Mouse (Mus musculus) c-Kit-negative CD71-positive TER-119-positive erythroid progenitor cells, embryonic 14.5 days (primary cell): Measurements from ENCODE around the gene Serf2.
"Not testable (repeated sequence)": the region's sequence is repeated elsewhere in the genome, so short reads cannot be mapped to it uniquely, and the experiment has no call there.

Source experiments
- DNase-seq: peaks from one replicate; pipeline ENCODE4 v3.0.0-alpha.2; 2013; ENCODE audit warnings: low read depth, low spot score

The Serf2 gene

DNA sequence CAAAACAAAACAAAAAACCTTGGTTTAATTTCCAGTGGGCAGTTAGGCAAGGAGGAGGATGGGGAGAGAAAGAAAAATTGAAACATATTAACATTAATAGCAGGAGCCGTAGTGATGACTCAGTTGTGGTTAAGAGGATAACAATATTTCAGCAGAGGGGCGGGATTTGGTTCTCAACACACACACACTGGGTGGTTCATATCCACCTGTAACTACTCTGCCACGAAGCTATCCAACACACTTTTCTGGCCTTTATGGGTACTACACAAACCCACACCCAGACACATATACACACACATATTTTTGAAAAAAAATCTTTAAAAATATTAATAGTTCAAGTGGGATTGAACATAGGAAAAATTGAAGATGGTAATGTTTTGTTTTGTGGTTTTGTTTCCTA is 2.0 kb upstream of the Serf2 start:
- DNase-seq: no peak

DNA sequence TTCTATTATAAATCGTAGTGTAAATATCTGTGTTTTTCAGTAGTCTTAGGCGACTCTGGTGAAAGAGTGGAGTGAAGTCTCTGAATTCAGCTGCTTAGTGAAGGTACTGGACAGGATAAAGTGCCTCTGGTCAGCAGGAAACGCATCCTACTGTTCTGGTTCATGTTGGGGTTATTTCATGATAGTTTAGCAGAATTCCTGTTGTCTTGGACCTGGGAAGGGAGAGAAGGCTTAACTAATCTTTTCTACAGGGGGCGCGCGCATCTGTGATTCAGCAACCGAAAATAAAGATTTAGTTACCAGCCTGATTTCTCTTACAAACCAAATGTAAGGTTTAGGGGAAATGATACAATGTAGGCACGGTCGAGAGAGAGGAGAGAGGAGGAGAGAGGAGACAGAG is 859 bp upstream of the Serf2 start:
- no peak for DNase-seq

DNA sequence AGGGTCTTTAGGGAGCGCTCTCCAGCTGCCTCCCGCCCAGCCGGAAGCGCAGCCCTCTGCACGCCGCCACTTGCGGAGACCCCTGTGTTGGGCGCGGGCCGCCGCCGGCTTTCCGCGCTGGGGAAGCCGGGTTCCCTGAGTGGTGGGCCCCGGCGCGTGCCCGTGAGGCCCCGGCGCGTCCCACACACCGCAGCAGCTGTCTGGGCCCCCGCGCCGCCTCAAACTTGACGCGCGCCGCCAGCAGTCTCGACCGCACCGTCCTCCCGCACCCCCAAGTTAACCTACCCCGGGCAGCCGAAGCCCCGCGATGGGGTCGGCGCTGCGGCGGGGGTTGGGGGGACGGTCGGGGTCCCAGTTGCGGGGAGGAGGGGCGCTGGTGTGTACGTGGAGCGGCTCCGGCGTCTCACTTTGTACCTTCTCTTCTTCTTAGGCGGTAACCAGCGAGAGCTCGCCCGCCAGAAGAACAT is 583 bp downstream of the Serf2 start:
- no peak for DNase-seq

DNA sequence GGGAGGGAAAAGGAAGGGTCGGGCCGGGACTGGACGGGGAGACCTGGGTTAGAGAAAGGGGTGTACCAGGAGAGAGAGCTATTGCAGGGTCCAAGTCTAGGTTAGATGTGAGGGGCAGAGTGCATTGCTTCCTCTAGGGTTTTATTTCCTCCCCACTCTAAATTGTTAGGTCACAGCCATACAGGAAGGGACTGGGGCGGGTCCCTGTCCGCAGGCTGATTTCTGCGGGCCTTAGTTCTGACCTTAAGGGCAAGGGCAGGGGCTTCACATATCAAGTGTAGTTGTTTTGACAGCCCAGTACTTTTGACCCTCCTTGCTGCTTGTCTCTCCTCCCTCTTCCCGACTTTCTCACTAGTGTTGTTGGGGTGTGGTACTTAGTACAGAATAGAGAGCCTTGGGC is 1.1 kb downstream of the Serf2 start:
- no peak for DNase-seq

DNA sequence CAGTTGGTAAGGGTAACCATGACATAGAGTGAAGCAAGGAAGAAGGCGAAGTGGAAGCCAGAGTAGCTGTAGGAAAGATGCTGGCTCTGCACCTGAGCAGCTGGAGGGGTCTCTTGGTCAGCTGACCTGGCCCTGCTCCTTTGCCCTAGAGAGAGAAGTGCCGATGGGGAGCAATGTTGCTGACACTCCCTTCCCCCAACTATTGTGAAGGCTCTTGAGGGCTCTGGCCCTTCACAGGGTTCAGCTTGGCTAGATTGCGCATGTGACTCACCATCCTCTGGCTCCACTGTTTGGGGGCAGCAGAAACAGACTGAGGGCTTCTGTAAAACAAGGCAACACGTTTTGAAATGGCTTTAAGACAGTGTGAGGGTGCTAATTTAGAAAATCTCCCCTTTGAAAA is 3.4 kb downstream of the Serf2 start:
- DNase-seq: no peak

DNA sequence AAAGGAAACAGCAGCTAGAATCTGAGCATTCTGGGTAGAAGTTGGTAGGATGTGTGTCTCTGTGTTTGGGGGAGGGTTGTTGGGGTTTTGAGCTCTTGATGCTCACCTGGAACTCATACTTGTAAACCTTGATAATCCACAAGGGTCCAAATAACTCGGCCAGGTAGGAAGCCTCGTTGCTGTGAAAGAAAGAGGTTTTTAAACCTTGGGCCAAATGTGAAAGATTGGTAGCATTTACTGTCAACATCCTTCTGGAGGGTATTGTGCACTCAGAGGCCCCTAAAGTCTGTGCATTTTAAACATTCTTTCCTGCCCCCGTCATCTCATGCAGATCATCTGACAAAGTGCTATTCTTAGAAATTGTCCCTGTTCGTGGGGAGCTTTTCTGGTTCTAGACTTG is 4.0 kb downstream of the Serf2 start, which contains the start of gene Hypk:
Gene Hypk, plus strand, starts transcription at position 301 of the 400 bp plus-strand sequence.
- no peak for DNase-seq

DNA sequence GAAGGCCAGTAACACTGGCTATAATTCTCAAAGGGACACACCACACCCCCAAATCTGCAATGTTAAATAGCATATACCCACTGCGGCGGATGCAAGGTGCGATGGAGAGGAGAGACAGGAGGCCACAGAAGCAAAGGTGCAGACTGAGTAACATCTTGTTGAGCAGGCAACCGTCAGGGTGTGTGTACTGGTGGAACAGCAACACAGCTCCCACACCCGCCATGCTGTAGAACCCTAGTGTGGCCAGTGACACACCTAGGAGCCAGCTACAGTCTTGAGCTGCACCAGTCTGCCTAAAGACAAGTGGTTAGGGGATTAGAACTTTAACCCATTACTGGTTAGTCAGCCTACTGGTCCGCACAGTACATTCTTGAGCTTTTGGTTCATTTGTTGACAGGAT is 4.9 kb downstream of the Serf2 start:
- DNase-seq: no peak

DNA sequence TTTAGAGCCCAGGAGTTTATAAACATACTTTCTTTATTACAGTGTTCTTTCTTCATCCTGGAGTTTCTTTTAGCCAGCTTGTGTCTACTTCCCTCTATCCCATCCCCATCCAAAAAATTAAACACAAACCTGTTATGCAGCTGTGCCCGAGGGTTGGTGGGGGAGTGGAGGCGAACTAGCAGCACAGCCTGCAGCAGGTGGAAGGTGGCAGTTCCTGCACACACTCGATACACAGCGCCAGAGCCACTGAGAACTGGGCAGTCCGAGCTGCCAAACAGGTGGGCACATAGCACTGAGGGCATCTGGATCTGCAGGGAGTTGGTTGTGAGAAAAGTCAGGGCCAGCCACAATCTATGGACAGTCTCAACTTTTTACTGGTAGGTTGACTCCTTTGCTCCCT is 6.5 kb downstream of the Serf2 start:
- DNase-seq: no peak

DNA sequence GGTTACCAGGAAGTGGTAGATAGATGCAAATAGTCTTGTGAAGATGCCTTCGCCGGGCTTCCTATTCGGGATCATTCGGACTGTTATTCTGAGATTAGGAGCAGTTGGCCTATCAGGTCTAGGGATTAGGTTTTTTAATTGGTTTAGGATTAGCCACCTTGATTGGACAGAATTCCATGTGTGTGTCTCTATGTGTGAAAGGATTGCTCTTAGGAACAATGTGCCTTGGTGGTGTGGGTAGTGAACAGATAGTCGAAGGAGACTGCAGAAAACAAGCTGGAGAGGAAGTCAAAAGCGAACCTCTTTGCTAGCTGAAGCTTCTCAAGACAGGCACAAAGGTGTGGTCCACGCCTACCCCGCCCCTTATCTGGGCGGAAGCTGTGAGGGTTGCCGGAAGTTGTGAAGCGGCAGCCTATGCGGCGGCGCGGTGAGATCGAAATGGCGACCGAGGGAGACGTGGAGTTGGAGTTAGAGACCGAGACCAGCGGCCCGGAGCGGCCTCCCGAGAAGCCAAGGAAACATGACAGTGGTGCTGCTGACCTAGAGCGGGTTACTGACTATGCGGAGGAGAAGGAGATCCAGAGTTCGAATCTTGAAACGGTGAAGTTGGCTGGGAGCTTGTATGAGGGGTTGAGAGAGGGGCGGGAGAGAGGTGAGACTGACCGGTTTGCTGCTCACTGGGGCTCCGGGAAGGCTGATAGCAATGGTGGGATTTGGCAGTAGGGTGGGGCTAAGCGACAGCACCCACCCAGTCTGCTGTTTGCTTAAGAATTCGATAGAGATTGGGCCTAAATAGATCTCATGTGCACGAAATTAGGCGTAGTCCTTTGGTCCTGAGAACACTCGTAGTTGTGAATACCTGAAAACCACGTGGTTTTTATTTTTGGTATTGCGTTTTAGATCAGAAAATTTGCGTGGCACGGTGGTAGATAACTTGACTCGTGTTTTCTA is 8.0 kb downstream of the Serf2 start, which contains the start of gene Serinc4:
Gene Serinc4, minus strand, starts transcription at position 90 of the 951 bp plus-strand sequence.
- peak; percentile 80 for DNase-seq

DNA sequence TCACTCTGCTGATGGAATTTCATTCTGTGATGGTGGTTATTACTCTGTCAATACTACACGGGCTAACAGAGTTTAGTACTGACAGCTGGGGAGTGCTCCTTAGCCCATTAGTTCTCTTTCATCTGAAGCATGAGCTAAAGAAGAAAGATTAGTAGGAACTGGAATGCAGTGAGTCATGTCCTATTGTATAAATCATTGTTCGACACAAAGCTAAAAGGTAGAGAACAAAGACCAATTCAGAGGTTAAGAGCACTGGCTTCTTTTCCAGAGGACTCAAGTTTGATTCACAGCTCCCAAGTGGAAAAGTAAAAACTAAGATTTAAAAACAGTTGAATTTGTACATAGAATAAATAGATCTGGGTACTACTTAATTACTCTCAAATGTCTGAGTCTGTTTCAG is 11.1 kb downstream of the Serf2 start:
- DNase-seq: no peak

DNA sequence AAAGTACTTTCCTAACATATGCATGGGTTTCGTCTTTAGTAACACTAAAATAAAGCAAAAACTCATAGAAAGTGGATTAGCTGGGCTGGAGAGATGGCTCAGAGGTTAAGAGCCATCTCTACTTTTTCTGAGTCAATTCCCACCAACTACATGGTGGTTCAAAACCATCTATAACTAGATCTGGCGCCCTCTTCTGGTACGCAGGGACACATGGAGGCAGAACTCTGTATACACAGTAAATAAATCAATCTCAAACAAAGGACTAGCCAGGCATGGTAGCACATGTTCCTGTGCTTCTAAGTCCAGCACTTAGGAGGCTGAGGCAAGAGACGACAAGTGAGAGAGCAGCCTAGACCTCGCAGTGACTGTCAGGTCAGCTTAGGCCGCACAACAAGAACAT is 20.0 kb downstream of the Serf2 start:
- DNase-seq: not testable (repeated sequence)

DNA sequence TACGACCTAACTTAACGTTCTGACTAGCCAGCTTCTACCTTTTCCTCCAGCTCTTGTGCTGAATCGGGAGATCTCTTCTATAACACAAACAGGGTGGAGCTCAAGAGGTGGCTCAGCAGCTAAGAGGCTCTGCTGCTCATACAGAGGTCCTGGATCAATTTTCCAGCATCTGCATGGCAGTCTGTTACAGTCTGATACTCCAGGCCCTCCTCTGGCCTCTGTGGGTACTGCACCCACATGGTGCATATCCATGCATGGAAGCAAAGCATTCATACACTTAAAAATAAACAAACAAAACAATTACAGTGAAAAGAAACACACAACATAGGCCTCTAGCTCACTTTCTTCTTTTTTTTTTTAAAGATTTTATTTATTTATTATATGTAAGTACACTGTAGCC is 23.8 kb downstream of the Serf2 start:
- DNase-seq: not testable (repeated sequence)

DNA sequence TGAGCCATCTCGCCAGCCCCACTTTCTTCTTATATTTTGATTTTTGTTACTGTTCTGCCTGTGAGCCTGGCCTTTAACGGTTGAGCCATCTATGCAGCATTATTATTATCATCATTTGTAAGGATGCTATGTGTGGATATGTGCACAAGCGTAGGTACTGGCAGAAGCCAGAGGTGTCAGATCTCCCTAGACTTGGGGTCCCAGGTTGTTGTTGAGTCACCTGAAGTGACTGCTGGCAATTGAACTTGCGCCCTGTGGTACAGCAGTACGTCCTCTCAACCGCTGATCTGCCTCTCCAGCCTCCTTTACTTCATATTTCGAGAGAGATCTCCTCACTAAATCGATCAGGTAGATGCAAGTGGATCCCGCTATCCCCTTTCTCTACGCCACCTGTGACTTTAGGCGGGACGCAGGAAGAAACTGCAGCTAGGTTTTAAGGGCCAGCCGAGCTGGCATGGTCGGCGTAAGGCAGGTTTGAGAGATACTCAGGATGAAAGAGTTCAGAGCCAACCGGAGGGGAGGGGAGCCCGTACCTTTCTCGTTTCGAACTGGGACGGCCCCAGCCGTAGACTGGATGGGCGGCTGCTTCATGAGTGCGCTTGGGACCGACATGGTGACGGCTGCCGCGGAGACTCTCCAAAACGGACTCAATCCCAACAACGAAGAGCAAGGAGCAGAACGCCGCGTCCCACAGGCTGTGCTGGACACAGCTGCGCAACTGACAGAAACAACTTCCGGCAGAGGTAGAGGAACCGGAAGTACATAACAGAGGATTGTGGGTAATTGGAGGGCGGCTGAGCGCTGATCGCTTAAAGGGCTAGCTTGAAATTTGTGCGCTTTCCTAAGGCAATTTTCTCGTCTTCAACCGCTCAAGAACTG is 24.5 kb downstream of the Serf2 start, which contains the start of gene Mfap1b:
Gene Mfap1b, minus strand, starts transcription at position 767 of the 879 bp plus-strand sequence.
- DNase-seq: peak; percentile 77

DNA sequence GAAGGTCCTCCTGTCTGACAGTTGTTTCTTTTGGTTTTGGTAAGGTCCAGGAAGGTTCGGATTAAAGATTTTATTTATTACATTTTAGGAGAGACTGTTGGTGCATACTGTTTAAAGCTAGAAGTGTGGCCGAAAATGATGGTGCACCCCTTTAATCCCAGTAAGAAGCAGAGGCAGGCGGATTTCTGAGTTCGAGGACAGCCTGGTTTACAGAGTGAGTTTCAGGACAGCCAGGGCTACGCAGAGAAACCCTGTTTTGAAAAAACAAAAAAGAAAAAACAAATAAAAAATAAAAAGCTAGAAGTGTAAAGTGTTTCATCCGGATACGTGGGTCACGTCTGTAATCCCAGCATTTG is 25.2 kb downstream of the Serf2 start:
- no peak for DNase-seq

DNA sequence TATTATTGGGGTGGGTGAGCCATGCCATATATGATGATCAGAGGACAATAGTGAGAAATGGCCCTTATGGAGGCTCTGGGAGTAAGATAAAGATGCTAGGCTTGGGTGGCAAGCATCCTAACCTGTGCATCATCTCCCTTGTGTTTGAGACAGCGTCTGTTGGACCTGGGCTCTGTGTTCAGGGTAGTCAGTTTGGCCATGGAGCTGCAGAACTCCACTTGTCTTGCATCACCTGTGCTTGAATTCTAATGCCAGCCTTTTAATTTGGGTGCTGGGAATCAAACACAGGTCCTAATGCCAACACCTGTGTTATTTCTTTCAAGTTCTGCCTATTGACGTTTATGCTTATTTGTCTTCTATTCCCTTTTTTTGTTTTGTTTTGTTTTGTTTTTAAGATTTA is 26.3 kb downstream of the Serf2 start:
- not testable (repeated sequence) for DNase-seq

DNA sequence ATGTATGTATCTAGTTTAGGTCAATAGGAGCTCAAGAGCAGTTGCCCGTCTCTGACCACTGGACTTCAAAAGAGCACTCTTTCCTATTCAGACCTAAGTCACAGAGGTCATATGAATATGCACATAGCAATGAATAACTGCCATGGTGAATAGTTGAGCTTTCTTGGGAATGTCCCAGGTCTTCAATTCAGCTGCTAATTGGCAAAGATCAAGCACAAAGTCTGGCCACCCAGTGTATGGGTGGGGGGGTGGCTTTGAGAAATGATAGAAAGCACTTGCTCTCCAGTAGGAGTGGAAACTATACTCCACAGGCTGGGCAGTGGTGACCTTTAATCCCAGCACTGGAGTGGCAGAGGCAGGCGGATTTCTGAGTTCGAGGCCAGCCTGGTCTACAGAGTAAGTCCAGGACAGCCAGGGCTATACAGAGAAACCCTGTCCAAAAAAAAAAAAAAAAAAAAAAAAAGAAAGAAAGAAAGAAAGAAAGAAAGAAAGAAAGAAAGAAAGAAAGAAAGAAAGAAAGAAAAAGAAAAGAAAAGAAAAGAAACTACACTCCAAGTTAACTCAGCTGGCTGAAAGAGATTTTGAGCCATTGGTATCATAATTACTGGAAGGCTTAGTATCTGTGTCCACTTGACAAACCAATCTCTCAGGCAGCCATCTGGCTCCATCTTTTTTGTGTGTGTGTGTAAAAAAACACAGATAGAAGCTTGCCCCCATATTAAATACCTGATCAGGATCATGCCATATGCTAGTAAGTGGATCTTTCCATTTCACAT is 28.7 kb downstream of the Serf2 start:
- no peak for DNase-seq

DNA sequence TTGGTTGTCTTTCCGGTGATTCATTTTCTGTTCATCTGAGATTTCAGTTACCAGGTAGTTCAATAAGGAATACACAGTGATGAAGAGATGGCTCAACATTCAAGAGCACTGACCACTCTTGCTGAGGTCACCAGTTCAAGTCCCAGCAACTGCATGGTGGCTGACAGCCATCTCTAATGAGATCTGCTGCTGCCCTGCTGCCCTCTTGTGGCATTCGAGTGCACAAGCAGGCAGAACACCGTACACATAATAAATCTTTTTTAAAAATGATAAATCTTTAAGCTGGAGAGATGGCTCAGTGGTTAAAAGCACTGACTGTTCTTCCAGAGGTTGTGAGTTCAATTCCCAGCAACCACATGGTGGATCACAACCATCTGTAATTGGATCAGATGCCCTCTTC is 31.5 kb downstream of the Serf2 start:
- no peak for DNase-seq

DNA sequence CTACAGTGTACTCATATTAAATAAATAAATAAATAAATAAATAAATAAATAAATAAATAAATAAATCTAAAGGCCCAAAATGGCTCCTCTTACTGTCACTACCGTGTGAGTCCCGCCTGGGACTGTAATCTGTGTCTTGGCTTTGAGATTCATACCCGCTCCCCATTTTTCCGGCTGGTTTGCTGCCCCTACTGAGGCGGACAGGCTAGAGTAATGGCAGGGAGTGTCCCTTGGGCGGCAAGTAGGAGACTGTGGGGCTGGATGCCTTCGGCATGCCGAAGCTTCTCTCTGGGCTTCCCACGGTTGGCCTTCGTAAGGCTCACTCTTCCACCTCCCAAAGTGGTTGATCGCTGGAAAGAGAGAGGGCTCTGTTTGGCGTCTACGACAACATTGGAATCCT is 31.9 kb downstream of the Serf2 start:
- DNase-seq: not testable (repeated sequence)

DNA sequence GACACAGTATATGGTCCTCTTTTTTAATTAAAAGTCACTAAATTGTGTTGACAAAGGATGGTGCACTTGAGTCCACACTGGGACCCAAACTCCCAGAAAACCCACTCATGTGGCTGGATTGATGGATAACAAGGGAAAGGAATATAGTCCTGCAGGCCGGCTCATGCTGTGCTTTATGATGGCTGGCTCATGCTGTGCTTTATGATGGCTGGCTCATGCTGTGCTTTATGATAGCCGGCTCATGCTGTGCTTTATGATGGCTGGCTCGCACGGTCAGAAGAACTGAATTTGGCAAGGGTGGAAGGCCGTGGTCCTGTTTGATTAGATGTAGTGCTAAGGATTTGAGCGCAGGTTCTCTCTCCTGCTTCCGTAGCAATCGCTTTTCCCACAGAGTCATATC is 34.6 kb downstream of the Serf2 start:
- no peak for DNase-seq

DNA sequence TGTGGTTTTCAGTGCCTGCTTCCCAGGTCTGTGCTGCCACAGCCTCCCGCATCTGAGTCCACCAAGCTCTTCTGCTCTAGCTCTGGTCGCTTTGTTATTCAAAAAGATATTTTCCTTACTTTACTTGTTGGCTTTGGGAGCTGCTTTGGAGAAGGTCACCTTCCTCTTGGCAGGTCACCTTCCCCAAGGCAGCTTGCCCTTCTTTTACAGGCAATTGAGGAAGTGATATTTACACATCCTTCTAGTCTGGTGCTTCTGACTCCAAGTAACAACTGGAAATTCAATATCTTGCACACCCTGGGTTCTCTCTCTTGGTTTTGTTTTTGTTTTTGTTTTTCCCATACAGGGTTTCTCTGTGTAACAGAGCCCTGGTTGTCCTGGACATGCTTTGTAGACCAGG is 35.4 kb downstream of the Serf2 start:
- DNase-seq: not testable (repeated sequence)

DNA sequence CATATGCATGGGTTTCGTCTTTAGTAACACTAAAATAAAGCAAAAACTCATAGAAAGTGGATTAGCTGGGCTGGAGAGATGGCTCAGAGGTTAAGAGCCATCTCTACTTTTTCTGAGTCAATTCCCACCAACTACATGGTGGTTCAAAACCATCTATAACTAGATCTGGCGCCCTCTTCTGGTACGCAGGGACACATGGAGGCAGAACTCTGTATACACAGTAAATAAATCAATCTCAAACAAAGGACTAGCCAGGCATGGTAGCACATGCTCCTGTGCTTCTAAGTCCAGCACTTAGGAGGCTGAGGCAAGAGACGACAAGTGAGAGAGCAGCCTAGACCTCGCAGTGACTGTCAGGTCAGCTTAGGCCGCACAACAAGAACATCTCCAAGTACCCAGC is 52.6 kb downstream of the Serf2 start:
- not testable (repeated sequence) for DNase-seq
